Mouse (Mus musculus) megakaryocyte, embryonic 14.5 days (primary cell): ENCODE results near the gene Lfng.

ENCODE experiments used
- FLI1 ChIP-seq: IDR thresholded peaks from 2 replicates; pipeline ENCODE4 v1.6.1; 2012; ENCODE audit warnings: low read length, inconsistent platforms, mixed read lengths
- GATA1 ChIP-seq: IDR thresholded peaks from 3 replicates; pipeline ENCODE4 v1.6.1; 2012; ENCODE audit warnings: mixed read lengths, low read length, inconsistent platforms, borderline replicate concordance

- TF ChIP-seq GATA1 (no peak), FLI1 (no peak)
Measured at GRCm38 (mm10) chr5:140660398-140660797, 53.3 kb downstream of the Lfng start.
